Mouse (Mus musculus) hematopoietic stem cell, adult 5-6 weeks (primary cell): ENCODE results near the gene Slc25a30. TPM values are rescaled to one million over a fixed set of nuclear protein-coding genes. Genes with fewer than 3 reads are reported as not detected.
"Not testable (repeated sequence)": the region's sequence is repeated elsewhere in the genome, so short reads cannot be mapped to it uniquely, and the experiment has no call there.

Experiments used
- ATAC-seq, 2 experiments: fragments of 125-278 bp in 1 of 2; replicated peaks in 1 of 2; 2 replicates each; pipeline ENCODE4 v1.8.0; 2016 to 2017; ENCODE audit warnings: inconsistent platforms in 2 of 2, mild to moderate bottlenecking in 2 of 2, moderate number of reproducible peaks in 2 of 2, low read depth in 1 of 2, moderate TSS enrichment in 1 of 2; ENCODE audit not compliant: low FRiP score in 2 of 2, poor library complexity in 2 of 2, severe bottlenecking in 2 of 2, insufficient read depth in 1 of 2, low TSS enrichment in 1 of 2
- total RNA-seq: library from RNA; stranded (forward); fragments of 172-1452, 232-1000 nt; gene quantifications from 2 replicates; pipeline ENCODE4 v1.2.3, GENCODE M21; 2017

Gene Slc25a30
- 23.5 and 30.9 TPM in 2 replicates for total RNA-seq

DNA sequence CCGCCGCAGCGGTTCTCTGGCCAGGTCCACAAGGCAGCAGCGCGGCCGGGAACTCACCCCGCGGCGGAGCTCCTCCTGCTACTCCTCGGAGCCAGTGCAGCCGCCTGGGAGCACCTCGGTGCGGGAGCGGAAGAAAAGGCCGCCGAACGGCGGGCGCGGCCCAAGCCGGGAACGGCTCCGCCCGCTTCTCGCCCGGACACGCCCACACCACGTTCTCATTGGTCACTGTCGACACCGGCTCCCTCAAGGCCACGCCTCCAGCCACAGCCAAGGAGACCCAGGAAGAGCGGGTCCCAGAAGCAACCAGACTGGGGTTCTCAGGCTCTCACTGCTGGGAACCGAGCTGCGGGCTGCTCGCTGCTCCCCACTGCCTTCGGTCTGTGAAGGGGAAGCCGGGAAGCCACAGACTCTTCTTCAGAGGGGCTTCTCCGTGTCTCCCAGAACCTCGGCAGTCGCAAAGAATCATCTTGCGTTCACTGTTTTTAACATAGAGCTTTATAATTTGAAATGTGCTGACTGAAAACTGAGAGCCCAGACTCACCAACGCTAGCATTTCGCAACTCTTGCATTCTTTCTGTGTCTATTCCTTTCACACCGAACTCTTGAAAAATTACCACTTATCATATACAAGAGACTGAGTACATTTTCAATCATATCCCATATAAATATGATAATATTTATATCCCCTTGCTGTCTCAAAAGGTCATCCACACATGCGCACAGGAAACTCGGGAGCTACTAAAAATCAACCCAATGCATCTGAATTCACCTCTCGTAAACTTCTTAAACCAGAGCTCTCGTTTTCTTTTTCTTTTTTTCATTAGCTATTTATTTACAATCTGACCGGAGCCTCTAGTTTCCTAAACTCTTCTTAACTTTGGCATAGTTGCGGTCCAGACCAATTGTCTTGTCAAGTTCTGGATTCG, at the start of gene Slc25a30:
TSS of gene Slc25a30 (minus strand) at position 170 of the 926 bp plus-strand sequence.
- peak; percentile 98 to 99 for ATAC-seq

- no peak for ATAC-seq
These were observed 49.7 kb upstream of the Slc25a30 start for GRCm38 (mm10) chr14:75836579-75836978.

DNA sequence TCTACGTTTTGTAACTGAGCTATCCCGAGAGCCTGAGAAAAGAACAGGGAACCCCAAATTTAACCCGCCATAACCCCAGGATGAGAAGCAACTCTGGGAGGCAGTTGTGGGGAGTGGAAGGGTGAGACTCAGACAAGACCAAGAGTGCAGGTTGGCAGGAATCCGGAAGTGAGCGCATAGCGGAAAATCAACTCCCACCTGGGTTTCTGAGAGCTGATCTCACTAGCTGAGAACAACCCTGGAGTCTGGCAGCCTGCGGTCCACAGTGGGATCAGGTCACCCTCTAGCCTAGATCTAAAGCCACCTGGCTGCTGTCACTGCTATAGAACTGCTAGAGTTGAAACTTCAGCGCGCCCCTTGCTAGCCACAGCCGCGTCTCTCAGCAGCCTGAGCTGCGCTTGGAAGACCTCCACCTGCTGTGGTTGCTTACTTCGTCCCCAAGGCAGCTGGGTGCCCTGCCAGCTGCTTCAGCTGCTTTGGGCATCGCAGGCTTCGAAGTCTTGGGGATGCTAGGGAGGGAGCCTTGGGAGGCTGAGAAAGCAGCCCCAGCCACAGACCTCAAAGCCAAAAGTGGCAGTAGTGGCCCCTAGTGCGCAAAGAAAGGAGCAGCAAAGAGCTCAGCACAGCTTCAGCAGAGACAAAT, 48.0 kb upstream of the Slc25a30 start:
- peak; percentile 44 to 51 for ATAC-seq

GRCm38 (mm10) chr14:75834251-75834738, 47.5 kb upstream of the Slc25a30 start:
- ATAC-seq, result peak; percentile 73

DNA sequence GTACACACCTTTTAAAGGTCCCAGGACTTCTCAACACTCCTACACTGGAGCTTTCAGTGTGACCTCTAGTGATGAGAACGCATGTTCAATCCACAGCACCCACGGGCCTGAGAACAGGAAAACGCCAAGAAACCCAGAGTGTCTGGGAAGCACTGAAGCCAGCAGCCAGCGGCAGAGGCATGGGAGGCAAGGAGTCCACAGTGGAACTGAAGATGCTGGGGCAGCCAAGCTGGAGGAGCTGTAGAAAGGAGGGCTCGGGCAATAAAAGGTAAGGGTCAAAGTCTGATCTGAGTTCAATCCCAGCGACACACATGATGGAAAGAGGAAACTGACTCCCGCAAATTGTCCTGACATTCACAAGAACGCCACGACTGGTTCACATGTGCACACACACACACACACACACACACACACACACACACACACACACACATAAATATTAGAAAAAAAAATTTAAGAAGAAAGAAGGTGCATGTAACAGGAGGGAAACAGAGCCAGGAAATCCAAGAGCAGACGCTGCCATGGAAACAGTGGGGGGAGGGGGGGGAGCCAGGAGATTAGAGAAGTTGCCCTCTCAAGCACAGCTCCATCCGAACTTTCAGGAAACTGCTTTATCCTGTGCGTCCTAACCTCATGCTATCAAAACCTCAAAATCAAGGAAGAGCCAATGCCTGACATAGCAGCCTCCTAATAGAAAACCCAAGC, 46.9 kb upstream of the Slc25a30 start:
- ATAC-seq, result no peak; a peak in 1 of 4 replicates

DNA sequence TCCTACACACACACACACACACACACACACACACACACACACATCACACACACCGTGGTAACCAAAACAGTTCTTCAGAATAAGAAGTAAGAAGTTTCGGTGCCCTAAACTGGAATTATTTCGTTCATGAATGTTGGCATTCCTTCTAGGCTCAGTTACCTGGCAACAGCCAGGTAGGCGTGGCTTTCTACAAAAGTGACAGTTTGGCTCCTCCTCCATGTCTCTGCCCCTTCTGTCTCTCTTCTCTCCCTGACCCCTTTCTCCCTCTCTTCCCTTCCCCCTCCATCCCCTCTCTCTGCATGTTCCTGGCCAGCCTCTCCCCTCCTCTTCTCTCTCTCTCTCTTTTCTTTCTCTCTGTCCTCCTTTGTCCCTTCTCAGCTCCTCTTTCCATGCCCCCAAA, 46.1 kb upstream of the Slc25a30 start:
- no peak for ATAC-seq

DNA sequence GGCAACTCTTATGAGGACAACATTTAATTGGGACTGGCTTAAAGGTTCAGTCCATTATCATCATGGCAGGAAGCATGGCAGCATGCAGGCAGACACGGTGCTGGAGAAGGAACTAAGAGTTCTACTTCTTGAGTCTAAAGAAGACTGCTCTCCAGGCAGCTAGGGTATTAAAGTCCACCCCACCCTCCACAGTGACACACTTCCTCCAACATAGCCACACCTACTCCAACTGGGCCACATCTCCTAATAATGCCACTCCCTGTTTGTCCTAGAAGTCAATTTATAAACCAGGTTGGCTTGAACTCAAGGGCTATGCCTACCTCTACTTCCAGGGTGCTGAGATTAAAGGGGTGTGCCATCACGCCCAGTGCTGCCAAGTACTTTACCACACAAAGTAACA, 45.2 kb upstream of the Slc25a30 start:
- ATAC-seq, result no peak

- not testable (repeated sequence) for ATAC-seq
These were observed 43.0 kb upstream of the Slc25a30 start for GRCm38 (mm10) chr14:75829817-75830216.

GRCm38 (mm10) chr14:75828866-75829806, 42.3 kb upstream of the Slc25a30 start:
- peak; percentile 48 to 68; a peak in 2 of 4 replicates for ATAC-seq

DNA sequence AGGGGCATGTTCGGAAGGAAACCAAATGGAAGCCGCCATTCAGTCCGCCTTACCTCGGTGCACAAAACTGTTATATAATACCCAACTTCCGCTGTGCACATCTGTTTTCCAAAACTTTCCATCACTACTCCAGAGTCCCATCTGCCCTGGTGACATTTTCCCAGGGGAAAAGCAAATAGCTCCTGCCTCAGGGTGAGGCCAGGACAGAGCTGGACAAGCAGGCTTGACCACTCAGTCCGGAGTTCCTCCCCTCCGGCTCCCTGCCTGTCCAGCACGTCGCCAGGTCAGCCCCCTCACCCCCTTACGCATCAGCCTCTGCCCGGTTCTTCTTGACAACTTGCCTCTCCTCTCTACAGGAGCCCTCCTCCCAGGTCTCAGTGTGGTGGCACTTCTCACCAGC, 41.4 kb upstream of the Slc25a30 start:
- ATAC-seq, result no peak

DNA sequence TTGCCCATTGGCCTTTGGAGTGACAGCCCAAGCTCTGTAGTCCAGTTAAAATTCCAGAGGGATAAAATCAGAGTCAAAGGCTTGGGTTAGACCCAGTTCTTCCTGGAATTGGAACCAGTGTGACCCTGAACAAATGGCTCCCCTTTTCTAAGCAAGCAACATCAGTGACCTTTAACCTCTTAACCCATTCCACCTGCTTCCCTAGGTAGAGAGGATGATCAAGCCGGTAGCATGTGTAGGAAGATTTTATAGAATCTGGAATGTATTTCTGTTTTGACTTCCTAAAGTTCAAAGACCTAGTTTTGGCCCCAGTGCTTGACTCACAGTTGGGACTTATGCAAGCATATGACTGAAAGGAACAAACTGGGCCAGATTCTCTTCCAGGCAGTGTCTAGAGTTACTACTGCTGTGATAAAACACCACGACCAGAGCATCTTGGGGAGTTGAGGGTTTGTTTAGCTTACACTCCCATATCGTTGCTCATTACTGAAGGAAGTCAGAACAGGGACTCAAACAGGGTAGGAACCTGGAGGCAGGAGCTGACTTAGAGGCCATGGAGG, 40.1 kb upstream of the Slc25a30 start:
- ATAC-seq, result no peak

- peak in 1 of 2 experiments; percentile 48; a peak in 1 of 4 replicates for ATAC-seq
These were observed 33.2 kb upstream of the Slc25a30 start for GRCm38 (mm10) chr14:75820007-75820406.

GRCm38 (mm10) chr14:75819341-75819740, 32.5 kb upstream of the Slc25a30 start:
- ATAC-seq, result no peak

DNA sequence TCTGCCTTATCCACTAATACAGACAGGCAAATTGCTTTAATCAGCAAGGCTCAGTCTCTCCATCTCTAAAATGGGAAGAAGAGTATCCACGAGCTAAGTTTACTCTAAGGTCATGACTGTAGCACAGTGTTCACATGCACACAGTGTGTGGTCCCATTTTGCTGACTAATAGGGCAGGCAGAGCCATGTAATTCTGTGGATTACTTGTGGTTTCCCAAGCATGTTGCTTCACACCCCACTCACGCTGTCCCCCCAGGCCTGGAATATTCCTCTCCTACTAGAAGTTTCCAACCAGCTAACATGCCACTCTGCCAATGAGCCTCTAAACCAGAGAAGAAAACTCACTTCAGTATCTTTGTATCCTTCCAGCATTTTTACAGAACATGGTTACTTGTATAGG, 31.7 kb upstream of the Slc25a30 start:
- no peak for ATAC-seq

DNA sequence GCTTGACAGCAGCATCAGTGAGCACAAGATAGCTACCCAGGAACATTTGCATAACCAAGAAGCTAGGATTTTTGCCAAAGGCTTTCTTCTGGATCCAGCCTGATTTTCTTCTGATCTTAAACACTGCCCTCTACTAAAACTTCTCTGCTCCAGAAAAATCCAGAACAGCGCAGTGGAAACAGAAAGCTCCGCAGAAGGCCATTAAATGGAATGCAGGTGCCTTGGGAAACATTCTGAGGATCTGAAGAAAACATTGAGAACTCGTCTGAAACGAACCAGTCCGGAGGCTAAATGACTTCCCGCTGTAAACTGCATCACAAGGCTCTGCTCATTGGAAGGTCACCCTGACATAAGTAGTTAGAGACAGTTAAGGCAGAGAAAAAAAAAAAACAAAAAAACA, 23.1 kb upstream of the Slc25a30 start:
- ATAC-seq, result no peak

- peak in 1 of 2 experiments; percentile 62; a peak in 2 of 4 replicates for ATAC-seq
These were observed 21.0 kb upstream of the Slc25a30 start for GRCm38 (mm10) chr14:75807800-75808199.
